Mouse (Mus musculus) bone marrow, adult 2 months (tissue): ENCODE results near the gene Daxx.

Experiments
- CTCF ChIP-seq: fragments of 200-500 bp; IDR thresholded peaks from 2 replicates; pipeline ENCODE4 v1.5.1; 2011; ENCODE audit warnings: low read length, control low read depth; ENCODE audit not compliant: control insufficient read depth, insufficient read depth
- POLR2A ChIP-seq: fragments of 200-500 bp; IDR thresholded peaks from 2 replicates; pipeline ENCODE4 v1.6.1; 2011; ENCODE audit warnings: low read depth, mild to moderate bottlenecking, control low read depth, low read length, borderline replicate concordance; ENCODE audit not compliant: control insufficient read depth

GRCm38 (mm10) chr17:33957493-33957892 is 48.3 kb downstream of the Daxx start:
- TF ChIP-seq POLR2A: no peak
- no peak for TF ChIP-seq CTCF
